Mouse (Mus musculus) CH12.LX (cell line): ENCODE results near the gene Ccdc92. TPM values are rescaled to one million over a fixed set of nuclear protein-coding genes. Genes with fewer than 3 reads are reported as not detected.

Source experiments
- DNase-seq: peaks from one replicate; pipeline ENCODE4 v3.0.0-alpha.2; 2013; ENCODE audit errors: extremely low read depth
- H3K27ac ChIP-seq: 2 replicates; pipeline ENCODE4 v1.5.1; 2012; ENCODE audit warnings: low read depth, mild to moderate bottlenecking, control low read depth, moderate library complexity; ENCODE audit not compliant: insufficient read depth
- H3K27me3 ChIP-seq: replicated peaks from 2 replicates; pipeline ENCODE3; 2012; ENCODE audit warnings: inconsistent platforms
- H3K36me3 ChIP-seq, 2 experiments: replicated peaks in 1 of 2; 2 replicates each; pipeline versions ENCODE3 to v1.6.1; 2012; ENCODE audit warnings: inconsistent platforms in 1 of 2, low read length in 1 of 2, mild to moderate bottlenecking in 1 of 2, mixed read lengths in 1 of 2, moderate library complexity in 1 of 2; ENCODE audit not compliant: control insufficient read depth in 1 of 2, insufficient read depth in 1 of 2
- H3K4me1 ChIP-seq, 2 experiments: 2 replicates each; pipeline ENCODE4 v1.6.1; 2012; ENCODE audit warnings: inconsistent platforms in 1 of 2, moderate library complexity in 1 of 2; ENCODE audit not compliant: insufficient read depth in 2 of 2, control insufficient read depth in 1 of 2
- H3K4me2 ChIP-seq: 2 replicates; pipeline ENCODE4 v1.6.1; 2012; ENCODE audit warnings: low read depth, mild to moderate bottlenecking, control low read depth; ENCODE audit not compliant: poor library complexity, insufficient read depth, severe bottlenecking
- H3K4me3 ChIP-seq, 3 experiments: fragments of 150-350 bp in 1 of 3; sonication (generic) in 1 of 3; replicated peaks in 1 of 3; 2 replicates each; pipeline versions ENCODE3 to v1.5.1; 2011 to 2012; ENCODE audit warnings: low read depth in 2 of 3, low read length in 2 of 3, mild to moderate bottlenecking in 2 of 3, moderate library complexity in 2 of 3, control low read depth in 1 of 3, improper control_type of control experiment in 1 of 3, inconsistent platforms in 1 of 3, mixed read lengths in 1 of 3; ENCODE audit not compliant: poor library complexity in 1 of 3
- H3K79me2 ChIP-seq: replicated peaks from 2 replicates; pipeline ENCODE4 v1.6.1; 2012; ENCODE audit warnings: mild to moderate bottlenecking, moderate library complexity; ENCODE audit not compliant: control insufficient read depth, poor library complexity, insufficient read depth, severe bottlenecking; ENCODE audit errors: extremely low read depth
- H3K9ac ChIP-seq: 2 replicates; pipeline ENCODE4 v1.6.1; 2012; ENCODE audit warnings: low read depth, mild to moderate bottlenecking, control low read depth, moderate library complexity; ENCODE audit not compliant: insufficient read depth
- H3K9me3 ChIP-seq: replicated peaks from 2 replicates; pipeline ENCODE3; 2012; ENCODE audit warnings: low read length, inconsistent platforms, mixed read lengths
- BHLHE40 ChIP-seq: IDR thresholded peaks from 2 replicates; pipeline ENCODE4 v1.6.1; 2011; ENCODE audit warnings: mild to moderate bottlenecking, low read depth, low read length, improper control_type of control experiment
- CHD2 ChIP-seq: IDR thresholded peaks from 2 replicates; pipeline ENCODE4 v1.6.1; 2011; ENCODE audit warnings: low read length, improper control_type of control experiment
- E2F4 ChIP-seq: IDR thresholded peaks from 2 replicates; pipeline ENCODE4 v1.6.1; 2011; ENCODE audit warnings: low read depth, low read length, improper control_type of control experiment; ENCODE audit not compliant: insufficient replicate concordance
- ELF1 ChIP-seq: IDR thresholded peaks from 2 replicates; pipeline ENCODE4 v1.6.1; 2014; ENCODE audit warnings: low read depth, mild to moderate bottlenecking, inconsistent platforms, low read length, improper control_type of control experiment
- ETS1 ChIP-seq: conservative IDR thresholded peaks from 2 replicates; pipeline ENCODE4 v1.6.1; 2012; ENCODE audit warnings: low read depth, mild to moderate bottlenecking, inconsistent platforms, low read length, improper control_type of control experiment, moderate library complexity
- GABPA ChIP-seq: IDR thresholded peaks from 2 replicates; pipeline ENCODE4 v1.6.1; 2012; ENCODE audit warnings: low read depth, low read length, improper control_type of control experiment, inconsistent platforms; ENCODE audit not compliant: insufficient replicate concordance
- JUN ChIP-seq: IDR thresholded peaks from 2 replicates; pipeline ENCODE4 v1.6.1; 2011; ENCODE audit warnings: low read depth, mild to moderate bottlenecking, low read length, improper control_type of control experiment, moderate library complexity; ENCODE audit not compliant: insufficient read depth
- JUND ChIP-seq: conservative IDR thresholded peaks from 2 replicates; pipeline ENCODE4 v1.6.1; 2011; ENCODE audit warnings: low read depth, low read length, improper control_type of control experiment
- MAFK ChIP-seq: IDR thresholded peaks from 2 replicates; pipeline ENCODE4 v1.6.1; 2011; ENCODE audit warnings: low read length, improper control_type of control experiment; ENCODE audit not compliant: insufficient replicate concordance
- MAX ChIP-seq: IDR thresholded peaks from 2 replicates; pipeline ENCODE4 v1.6.1; 2011; ENCODE audit warnings: low read length, improper control_type of control experiment
- MXI1 ChIP-seq: IDR thresholded peaks from 2 replicates; pipeline ENCODE4 v1.6.1; 2011; ENCODE audit warnings: mild to moderate bottlenecking, low read depth, low read length, improper control_type of control experiment
- NRF1 ChIP-seq: IDR thresholded peaks from 2 replicates; pipeline ENCODE4 v1.6.1; 2014; ENCODE audit warnings: low read depth, mild to moderate bottlenecking, inconsistent platforms, low read length, improper control_type of control experiment, moderate library complexity
- POLR2A ChIP-seq: IDR thresholded peaks from 2 replicates; pipeline ENCODE4 v1.6.1; 2011; ENCODE audit warnings: low read depth, mild to moderate bottlenecking, improper control_type of control experiment, low read length
- SMC3 ChIP-seq: IDR thresholded peaks from 2 replicates; pipeline ENCODE4 v1.6.1; 2011; ENCODE audit warnings: low read depth, low read length, improper control_type of control experiment
- TBP ChIP-seq: conservative IDR thresholded peaks from 2 replicates; pipeline ENCODE4 v1.6.1; 2011; ENCODE audit warnings: low read depth, low read length, improper control_type of control experiment
- TCF12 ChIP-seq: IDR thresholded peaks from 2 replicates; pipeline ENCODE4 v1.6.1; 2014; ENCODE audit warnings: low read depth, mild to moderate bottlenecking, inconsistent platforms, low read length, improper control_type of control experiment
- UBTF ChIP-seq: IDR thresholded peaks from 2 replicates; pipeline ENCODE4 v1.6.1; 2012; ENCODE audit warnings: low read depth, mild to moderate bottlenecking, inconsistent platforms, low read length, improper control_type of control experiment, moderate library complexity
- USF1 ChIP-seq: IDR thresholded peaks from 2 replicates; pipeline ENCODE4 v1.6.1; 2014; ENCODE audit warnings: low read depth, mild to moderate bottlenecking, inconsistent platforms, low read length, improper control_type of control experiment
- USF2 ChIP-seq: conservative IDR thresholded peaks from 2 replicates; pipeline ENCODE4 v1.6.1; 2011; ENCODE audit warnings: low read depth, low read length, improper control_type of control experiment
- ZKSCAN1 ChIP-seq: IDR thresholded peaks from 2 replicates; pipeline ENCODE4 v1.6.1; 2012; ENCODE audit warnings: low read depth, inconsistent platforms, low read length, improper control_type of control experiment, borderline replicate concordance
- ZMIZ1 ChIP-seq: IDR thresholded peaks from 2 replicates; pipeline ENCODE4 v1.6.1; 2012; ENCODE audit warnings: low read depth, mild to moderate bottlenecking, inconsistent platforms, low read length, improper control_type of control experiment
- ZNF384 ChIP-seq: IDR thresholded peaks from 2 replicates; pipeline ENCODE4 v1.6.1; 2012; ENCODE audit warnings: low read depth, low read length, improper control_type of control experiment, inconsistent platforms
- dilution Hi-C: fragments of 300-500 bp; cut with MboI; formaldehyde crosslinking; loops from 2 replicates; pipeline ENCODE4 v1.14.3; 2020; ENCODE audit warnings: low sequenced_read_pairs; ENCODE audit not compliant: extremely low pct_unique_long_range_greater_than_20kb, extremely low pct_ligation_motif_present
- in situ Hi-C: fragments of 300-500 bp; cut with MboI; formaldehyde crosslinking; loops from 3 replicates; pipeline ENCODE4 v1.14.3; 2019; ENCODE audit warnings: low sequenced_read_pairs, low pct_ligation_motif_present, low pct_unique_long_range_greater_than_20kb, mixed read lengths
- polyA plus RNA-seq: library from polyadenylated mRNA; unstranded; fragments of >175 nt; gene quantifications from 2 replicates; pipeline ENCODE4 v1.2.1, GENCODE M21; 2012; ENCODE audit warnings: low read depth; ENCODE audit not compliant: insufficient read length
- total RNA-seq, 2 experiments: library from RNA; depleted of rRNA; stranded (reverse); fragments of 300-350 nt in 1 of 2; fragments of >200 nt in 1 of 2; gene quantifications; 2 replicates each; pipeline ENCODE4 v1.2.3; 2012 to 2014

Ccdc92 gene
- total and polyA plus RNA-seq, 3 experiments = 0.75 to 1.4 (median 0.76) TPM

- Histone ChIP-seq H3K9ac (no peak overlapping the region), H3K4me1 (peaks cover 0 to 6% of the 10 kb centered on the region in 2 experiments; a peak in 2 of 4 replicates), H3K4me2 (no peak overlapping the region), H3K27ac (no peak overlapping the region), H3K27me3 (no peaks in the 10 kb centered on the region), H3K79me2 (no peaks in the 10 kb centered on the region), H3K36me3 (no peaks in the 10 kb centered on the region), H3K4me3 (no peak overlapping the region)
- dilution Hi-C loops = no loop called here
- in situ Hi-C loops = loop anchor here (5.0 to 10.0 kb wide), 3 partner anchors 370 to 473 kb away; partner anchors contain the start of gene Scarb1
- TF ChIP-seq MXI1 = no peak
- no peak for TF ChIP-seq TBP
- TF ChIP-seq ELF1 = no peak
- no peak for TF ChIP-seq E2F4
- TF ChIP-seq ZNF384 = no peak
- TF ChIP-seq ETS1 = no peak
- no peak for TF ChIP-seq CHD2
- no peak for TF ChIP-seq UBTF
- TF ChIP-seq USF2 = no peak
- TF ChIP-seq MAX = no peak
- no peak for TF ChIP-seq ZKSCAN1
- no peak for TF ChIP-seq MAFK
- no peak for TF ChIP-seq POLR2A
- no peak for TF ChIP-seq ZMIZ1
- TF ChIP-seq USF1 = no peak
- no peak for TF ChIP-seq JUN
- TF ChIP-seq BHLHE40 = no peak
- TF ChIP-seq, all 38 proteins: peak for 0
- H3K9me3 ChIP-seq = peaks cover 3% of the 10 kb centered on the region
- DNase-seq = no peak
Observed at GRCm38 (mm10) chr5:124902195-124902594, 40.0 kb upstream of the Ccdc92 start.

GRCm38 (mm10) chr5:124901675-124902074, 39.5 kb upstream of the Ccdc92 start:
- DNase-seq = no peak
- in situ Hi-C loops = loop anchor here (5.0 to 10.0 kb wide), 3 partner anchors 371 to 473 kb away; partner anchors contain the start of gene Scarb1
- dilution Hi-C loops = no loop called here
- H3K36me3 ChIP-seq = no peaks in the 10 kb centered on the region
- no peak overlapping the region for H3K4me2 ChIP-seq
- TF ChIP-seq ZNF384 (no peak), NRF1 (no peak), GABPA (no peak), TCF12 (no peak), POLR2A (no peak), JUND (no peak), SMC3 (no peak)
- no peak overlapping the region for H3K9ac ChIP-seq
- no peak overlapping the region for H3K4me3 ChIP-seq
- peaks cover 3% of the 10 kb centered on the region for H3K9me3 ChIP-seq
- peaks cover 0 to 6% of the 10 kb centered on the region in 2 experiments; a peak in 2 of 4 replicates for H3K4me1 ChIP-seq
- no peaks in the 10 kb centered on the region for H3K79me2 ChIP-seq
- H3K27me3 ChIP-seq = no peaks in the 10 kb centered on the region
- H3K27ac ChIP-seq = no peak overlapping the region
